Mouse (Mus musculus) hindlimb bud, embryonic 11.5 days (tissue): Measurements from ENCODE around the gene Fam71b.
"Not testable (repeated sequence)": the region's sequence is repeated elsewhere in the genome, so short reads cannot be mapped to it uniquely, and the experiment has no call there.

Experiments
- DNase-seq: peaks from one replicate; pipeline ENCODE4 v3.0.0-alpha.2; 2012; ENCODE audit warnings: low read depth, low spot score; ENCODE audit errors: extremely low spot score

Fam71b gene

DNA sequence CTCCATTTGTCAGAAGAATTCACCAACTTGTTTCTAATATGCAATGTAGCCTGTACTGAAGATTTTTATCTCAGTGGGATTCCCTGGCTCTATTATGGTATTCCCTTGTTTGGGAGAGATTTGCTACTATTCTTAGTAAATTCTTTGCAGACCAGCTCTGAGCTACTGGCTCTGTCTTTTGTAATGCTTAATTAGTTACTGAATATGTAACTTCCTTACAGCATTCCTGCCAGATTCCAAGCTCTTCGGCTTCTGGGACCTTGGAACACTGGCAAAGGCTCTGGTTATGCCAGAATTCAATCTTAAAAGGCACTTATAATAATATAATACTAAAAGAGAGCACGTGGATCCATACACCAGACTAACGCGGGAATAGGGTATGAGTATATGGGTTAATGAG, 31.8 kb downstream of the Fam71b start:
- not testable (repeated sequence) for DNase-seq

DNA sequence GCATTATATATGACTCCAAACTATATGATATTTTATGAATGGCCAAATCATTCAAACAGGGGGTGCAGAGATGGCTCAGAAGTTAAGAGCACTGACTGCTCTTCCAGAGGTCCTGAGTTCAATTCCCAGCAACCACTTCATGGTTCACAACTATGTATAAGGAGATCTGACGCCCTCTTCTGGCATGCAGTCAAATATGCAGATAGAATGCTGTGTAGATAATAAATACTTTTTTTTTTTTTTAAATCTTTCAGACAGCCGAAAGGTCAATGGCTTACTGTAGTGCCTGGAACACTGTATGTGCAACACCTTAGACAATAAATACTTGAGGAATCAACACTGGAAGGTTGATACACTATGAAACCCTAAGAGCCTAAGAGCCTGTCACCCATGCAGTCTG, 33.8 kb downstream of the Fam71b start:
- DNase-seq, result no peak

DNA sequence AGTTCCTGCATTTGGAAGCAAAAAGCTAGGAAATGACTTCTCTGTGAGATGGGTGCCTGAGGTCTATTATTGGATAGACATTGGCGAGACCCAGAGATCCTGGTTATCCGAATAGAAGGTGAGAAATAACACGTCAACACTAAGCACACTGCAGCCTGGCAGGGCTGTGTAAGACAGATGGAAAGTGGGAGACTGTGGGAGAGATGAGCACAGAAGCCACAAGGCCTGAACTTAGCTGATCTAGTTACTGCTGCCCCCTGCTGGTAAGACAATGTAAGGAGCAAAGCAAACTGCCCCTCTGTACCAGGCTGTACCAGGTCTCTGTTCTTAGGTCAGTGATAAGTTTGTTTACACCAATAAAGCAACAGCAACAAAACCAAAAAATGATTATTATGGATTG, 34.8 kb downstream of the Fam71b start:
- DNase-seq, result no peak

DNA sequence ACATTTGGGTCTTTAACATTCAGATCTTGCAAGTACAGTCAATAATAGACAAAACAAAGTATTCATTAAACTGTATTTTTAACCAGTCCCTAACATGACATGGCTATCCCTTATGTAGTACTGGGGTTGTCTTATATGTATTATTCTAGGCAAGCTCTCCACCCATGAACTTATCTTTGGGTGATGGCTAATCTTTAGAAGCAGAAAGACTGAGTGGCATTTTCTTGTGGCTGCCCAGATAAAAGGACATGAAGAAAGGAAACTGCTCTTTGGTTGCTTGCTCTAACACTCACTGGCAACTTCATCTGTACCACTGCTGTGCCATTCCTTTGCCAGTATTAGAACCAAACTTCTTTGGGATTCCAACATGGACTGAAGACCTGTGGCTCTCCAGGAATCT, 39.0 kb downstream of the Fam71b start:
- DNase-seq, result no peak

DNA sequence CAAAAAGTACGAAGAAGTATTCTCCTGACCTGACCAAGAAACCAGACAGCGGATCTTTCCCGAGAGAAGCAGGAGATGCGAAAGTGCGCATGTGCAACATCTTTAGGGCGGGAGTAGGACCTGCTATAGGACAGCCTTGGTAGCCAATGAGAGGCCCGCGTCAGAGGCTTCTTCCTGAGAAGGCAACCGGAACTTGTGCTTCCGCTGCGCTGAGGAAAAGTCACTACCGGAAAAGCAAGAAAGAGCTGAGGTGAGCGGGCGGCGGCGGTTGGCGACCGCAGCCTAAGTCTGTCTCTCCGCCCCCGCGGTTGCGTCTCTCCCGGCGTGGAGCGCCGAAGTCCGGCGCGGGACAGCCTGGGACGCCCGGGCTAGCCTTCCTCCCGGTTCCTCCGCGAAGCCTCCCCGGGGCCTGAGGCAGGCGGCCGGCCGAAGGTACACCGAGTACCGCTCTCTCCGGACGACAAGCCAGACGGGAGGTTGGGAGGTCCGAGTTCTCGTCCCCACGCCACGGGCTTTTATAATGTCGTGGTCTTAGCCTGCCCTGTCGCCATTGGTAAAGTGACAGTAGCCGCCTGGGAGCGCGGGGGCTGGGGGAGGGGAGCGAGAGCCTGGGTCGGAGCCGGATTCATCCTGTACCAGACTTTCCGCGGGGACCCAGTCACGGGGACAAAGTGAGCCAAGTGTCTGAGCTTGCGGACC, 40.5 kb downstream of the Fam71b start, which contains the start of gene Med7:
Med7 (plus strand) TSS at position 166 of the 699 bp plus-strand sequence.
- peak; percentile 93 for DNase-seq

DNA sequence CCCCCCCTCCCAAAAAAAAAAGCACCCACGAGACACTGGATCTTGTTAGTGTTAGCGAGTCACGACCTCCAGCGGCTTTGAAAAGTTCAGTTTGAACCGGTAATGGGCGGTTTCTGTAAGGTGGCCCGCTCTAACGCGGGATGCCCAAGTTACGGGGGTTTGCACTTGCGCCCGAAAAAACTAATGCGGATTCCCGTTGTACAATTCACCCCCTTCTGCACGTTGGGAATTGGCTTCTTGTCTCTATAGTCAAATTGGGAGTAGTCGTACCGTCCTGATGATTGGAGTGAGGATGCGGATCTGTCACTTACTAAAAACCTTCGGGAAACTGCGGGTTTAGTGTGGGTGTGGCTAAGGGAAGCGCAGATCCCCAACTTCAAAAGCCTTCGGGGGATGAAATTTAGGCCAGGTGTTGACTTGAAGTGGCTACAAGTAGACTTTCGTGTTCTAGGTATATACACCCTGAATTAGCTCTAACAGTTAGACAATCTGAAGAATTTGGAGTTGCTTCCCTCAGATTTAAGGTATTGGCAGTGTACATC, 41.2 kb downstream of the Fam71b start:
- no peak for DNase-seq

DNA sequence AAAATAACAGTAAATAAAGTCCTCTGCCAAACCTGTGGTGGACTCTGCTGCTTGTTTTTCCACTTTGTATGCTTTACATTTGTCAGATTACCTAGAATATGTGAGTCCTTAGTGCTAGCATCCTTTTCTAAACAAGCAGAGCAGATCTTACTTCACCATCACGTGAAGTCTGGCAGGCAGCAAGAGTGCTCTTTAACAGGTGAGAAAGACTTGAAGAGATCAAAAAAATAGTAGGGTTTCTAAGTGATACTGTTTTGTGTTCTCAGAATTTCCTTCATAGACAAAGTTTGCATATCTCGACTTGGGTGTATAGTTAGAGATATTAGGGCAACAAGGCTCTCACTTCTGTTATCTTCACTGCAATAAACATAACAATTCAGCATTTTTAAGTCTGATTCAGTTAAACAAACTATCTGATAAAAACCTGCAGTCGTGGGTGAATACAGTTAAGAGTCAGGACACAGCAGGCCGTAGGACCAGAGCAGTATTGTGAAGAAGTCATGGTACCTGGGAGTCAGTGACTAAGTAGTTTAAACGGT, 42.7 kb downstream of the Fam71b start:
- no peak for DNase-seq

DNA sequence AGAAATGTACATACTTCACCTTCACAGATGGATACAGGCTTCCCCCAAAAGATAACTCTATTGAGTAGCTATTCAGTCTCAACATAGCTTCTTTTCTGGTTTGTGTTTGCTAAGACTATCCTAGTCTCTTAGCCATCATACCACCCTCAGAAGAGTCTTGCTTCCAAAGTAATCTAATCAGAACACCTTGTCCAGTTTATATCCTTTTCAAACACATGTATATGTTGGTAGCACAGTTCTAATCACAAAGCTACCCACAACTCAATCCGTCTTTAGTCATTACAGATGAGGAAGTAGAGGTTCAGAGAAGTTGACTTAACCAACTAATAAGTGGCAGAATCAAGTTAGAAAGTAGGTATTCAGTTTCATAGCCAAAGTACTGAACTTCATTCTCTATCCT, 45.4 kb downstream of the Fam71b start:
- no peak for DNase-seq

DNA sequence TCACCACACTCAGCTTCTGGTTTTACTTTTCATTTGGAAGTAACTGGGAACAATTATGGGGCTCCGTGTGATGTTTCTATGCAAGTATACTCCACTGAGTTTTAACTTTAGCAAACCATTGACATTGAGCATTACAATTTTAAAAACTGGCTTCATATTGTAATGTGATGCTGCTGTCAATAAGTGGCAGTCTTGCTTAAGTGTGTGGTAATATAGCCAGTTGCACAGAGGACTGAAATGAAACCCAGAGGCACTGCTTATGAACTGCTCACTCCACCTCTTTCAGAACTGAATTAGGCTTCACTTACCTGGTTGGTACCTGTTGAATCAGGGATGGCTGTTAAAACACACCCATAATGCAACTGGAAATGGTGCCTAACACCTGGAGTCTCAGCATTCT, 46.8 kb downstream of the Fam71b start:
- DNase-seq, result no peak

DNA sequence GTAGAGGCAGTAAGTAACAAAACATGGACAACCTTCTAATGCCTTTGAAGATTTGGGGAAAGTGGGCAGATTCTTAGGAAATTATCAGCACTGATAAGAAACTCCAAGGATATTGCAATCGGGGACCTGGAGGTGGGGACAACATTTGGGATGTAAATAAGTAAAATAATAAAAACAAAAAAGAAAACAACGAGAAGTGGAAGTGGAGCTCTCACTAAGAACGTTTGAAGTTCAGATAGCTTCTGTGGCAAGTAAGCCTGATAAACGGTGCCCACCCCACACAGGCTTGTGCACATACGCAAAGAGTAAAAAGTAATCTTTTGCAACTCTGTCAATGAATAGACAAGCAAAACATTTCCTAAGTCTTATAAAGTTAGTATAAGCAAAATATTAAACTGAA, 47.6 kb downstream of the Fam71b start:
- no peak for DNase-seq

DNA sequence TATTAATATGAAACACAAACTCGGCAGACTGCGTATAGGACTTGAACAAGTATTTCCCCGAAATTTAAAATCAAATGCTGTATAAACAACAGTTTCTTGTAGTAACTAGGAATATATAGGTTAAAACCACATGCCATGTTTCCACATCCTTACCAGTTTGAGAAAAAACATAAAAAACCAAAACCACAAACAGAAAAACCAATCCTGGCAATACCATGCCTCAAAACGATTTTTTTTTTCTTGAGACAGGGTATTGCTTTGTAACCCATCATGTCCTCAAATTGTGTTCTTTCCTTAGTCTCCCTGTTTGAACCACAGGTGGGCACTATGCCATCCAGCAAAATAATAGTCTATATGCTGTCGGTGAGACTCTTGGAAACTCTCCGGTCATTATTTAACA, 49.8 kb downstream of the Fam71b start:
- DNase-seq, result no peak

DNA sequence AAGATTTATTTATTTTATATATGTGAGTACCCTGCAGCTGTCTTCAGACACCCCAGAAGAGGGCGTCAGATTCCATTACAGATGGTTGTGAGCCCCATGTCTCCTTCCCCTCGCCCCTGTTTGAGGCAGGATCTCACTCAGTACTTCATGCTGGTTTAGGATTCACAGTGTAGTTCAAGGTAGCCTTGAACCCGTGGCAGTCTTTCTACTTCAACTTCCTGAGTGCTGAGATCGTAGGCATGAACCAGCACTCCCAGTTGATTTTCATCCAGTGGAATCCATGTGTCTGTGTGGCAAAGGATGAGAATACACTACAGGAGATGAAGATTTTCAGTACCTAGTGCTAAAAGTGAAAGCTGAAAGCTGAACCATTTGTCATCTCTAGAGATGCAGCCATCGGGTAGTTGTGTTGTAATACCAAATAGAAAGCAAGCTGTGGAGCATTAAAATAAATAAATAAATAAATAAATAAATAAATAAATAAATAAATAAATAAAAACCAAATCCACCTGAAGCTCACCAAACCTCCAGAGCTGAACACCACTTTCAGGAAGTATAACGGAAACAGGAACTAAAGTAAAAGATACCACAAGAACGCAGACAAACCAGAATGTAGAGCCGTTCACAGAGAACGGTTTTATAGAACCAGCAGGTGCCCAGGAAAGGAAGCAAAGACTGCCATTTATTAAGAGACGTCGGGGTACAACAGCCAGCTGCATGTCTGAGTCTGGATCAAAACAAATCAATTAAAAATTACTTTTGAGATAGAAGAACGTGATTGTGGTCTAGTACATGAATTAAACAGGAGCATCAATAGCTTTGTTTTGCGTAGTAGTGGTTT, 51.5 kb downstream of the Fam71b start:
- DNase-seq, result no peak

DNA sequence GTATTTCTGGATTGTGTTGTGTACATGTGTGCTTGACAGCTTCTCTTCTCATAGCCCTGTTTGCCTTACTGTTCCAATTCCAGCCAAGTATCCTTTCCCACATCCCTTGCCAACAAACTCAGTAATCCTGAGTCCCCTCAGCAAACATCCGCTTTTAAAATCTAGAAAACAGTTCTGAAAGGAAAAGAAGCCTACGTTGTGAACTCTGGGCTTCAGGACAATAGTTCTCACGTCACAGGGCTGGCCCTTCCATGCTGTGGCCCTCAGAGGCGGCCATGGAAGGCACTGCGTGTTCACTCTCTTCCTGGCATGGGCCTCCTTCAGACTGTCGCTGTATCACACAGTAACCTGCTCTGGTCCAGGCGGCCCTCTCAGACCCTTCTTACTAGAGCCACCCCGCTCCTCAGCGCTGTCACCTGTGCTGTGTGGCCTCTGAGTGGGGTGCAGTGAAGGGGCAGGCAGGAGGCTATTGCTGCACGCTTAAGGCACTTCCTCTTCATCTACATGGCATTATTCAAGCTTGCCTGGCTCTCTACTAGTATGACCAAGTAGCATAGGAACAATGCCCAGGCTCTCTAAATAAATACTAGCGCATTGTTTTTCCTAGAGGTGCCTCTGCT, 53.2 kb downstream of the Fam71b start:
- no peak for DNase-seq

DNA sequence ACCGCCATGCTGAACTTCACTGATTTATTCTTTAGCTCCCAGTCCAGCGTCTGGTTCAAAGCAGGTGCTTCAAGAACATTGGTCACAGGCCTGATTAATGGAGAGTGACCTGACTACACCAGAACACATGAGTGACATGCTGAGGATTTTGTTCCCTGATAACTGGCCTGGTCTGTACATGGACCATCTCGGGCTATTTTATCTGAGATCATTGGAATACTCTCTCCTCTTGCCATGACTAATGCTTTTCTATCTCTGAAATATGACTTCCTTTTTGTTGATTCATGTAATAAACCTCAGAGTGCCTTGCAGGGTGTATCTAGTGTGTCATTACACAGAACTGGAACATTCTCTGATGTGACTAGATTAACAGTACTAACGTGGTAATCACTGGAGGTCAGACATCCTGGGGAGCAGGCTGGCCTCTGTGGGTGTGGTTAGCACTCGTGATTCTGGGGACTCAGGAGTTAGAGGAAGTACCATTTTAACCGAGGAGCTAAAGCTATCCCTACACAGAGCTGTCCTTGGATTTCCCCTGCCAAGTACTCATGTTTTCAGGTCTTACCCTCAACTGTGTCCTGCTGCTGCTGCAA, 58.2 kb downstream of the Fam71b start, which contains the start of gene Havcr2:
Havcr2 (plus strand) TSS at position 483 of the 593 bp plus-strand sequence.
- no peak for DNase-seq
